Mouse (Mus musculus): Measurements from ENCODE around the gene Camkk2.
A peak's percentile ranks its signal among the peaks of the same experiment; 100 is the strongest.

The Camkk2 gene

GRCm38 (mm10) chr5:122779277-122779834 lies at the start of gene Camkk2:
Camkk2 (minus strand) TSS chr5:122779409.
- peak; percentile 77 to 80 for DNase-seq (ENCODE audit: low spot score in 2 of 2)

- DNase-seq (ENCODE audit: low spot score in 2 of 2): no peak
These were observed 45.9 kb upstream of the Camkk2 start for GRCm38 (mm10) chr5:122825099-122825498.

- no peak for DNase-seq (ENCODE audit: low spot score in 2 of 2)
These were observed 45.2 kb upstream of the Camkk2 start for GRCm38 (mm10) chr5:122824450-122824849.

GRCm38 (mm10) chr5:122823976-122824375 lies 44.8 kb upstream of the Camkk2 start:
- no peak for DNase-seq (ENCODE audit: low spot score in 2 of 2)

GRCm38 (mm10) chr5:122822441-122822840 lies 43.2 kb upstream of the Camkk2 start:
- DNase-seq (ENCODE audit: low spot score in 2 of 2): no peak

GRCm38 (mm10) chr5:122821524-122821885 lies 42.3 kb upstream of the Camkk2 start:
- no peak for DNase-seq (ENCODE audit: low spot score in 2 of 2)

GRCm38 (mm10) chr5:122820777-122821523 lies 41.7 kb upstream of the Camkk2 start, which contains the start of gene Anapc5:
Anapc5 (minus strand) TSS chr5:122821339.
- peak; percentile 91 to 92 for DNase-seq (ENCODE audit: low spot score in 2 of 2)

- no peak for DNase-seq (ENCODE audit: low spot score in 2 of 2)
These were observed 33.5 kb upstream of the Camkk2 start for GRCm38 (mm10) chr5:122812699-122813098.

GRCm38 (mm10) chr5:122811364-122812079 lies 32.3 kb upstream of the Camkk2 start:
- DNase-seq (ENCODE audit: low spot score in 2 of 2): peak; percentile 52 to 53

- no peak for DNase-seq (ENCODE audit: low spot score in 2 of 2)
These were observed 26.3 kb upstream of the Camkk2 start for GRCm38 (mm10) chr5:122805503-122805902.

- no peak for DNase-seq (ENCODE audit: low spot score in 2 of 2)
These were observed 23.5 kb upstream of the Camkk2 start for GRCm38 (mm10) chr5:122802706-122803105.

- DNase-seq (ENCODE audit: low spot score in 2 of 2): no peak
These were observed 22.5 kb upstream of the Camkk2 start for GRCm38 (mm10) chr5:122801684-122802083.

- DNase-seq (ENCODE audit: low spot score in 2 of 2): no peak
These were observed 21.3 kb upstream of the Camkk2 start for GRCm38 (mm10) chr5:122800345-122801010.

GRCm38 (mm10) chr5:122799379-122800344 lies 20.5 kb upstream of the Camkk2 start:
- DNase-seq (ENCODE audit: low spot score in 2 of 2): no peak

GRCm38 (mm10) chr5:122798557-122799378 lies 19.6 kb upstream of the Camkk2 start:
- DNase-seq (ENCODE audit: low spot score in 2 of 2): peak; percentile 87 to 92

- no peak for DNase-seq (ENCODE audit: low spot score in 2 of 2)
These were observed 18.7 kb upstream of the Camkk2 start for GRCm38 (mm10) chr5:122797866-122798265.

- no peak for DNase-seq (ENCODE audit: low spot score in 2 of 2)
These were observed 9.5 kb upstream of the Camkk2 start for GRCm38 (mm10) chr5:122788696-122789095.

GRCm38 (mm10) chr5:122786035-122786819 lies 7.0 kb upstream of the Camkk2 start:
- DNase-seq (ENCODE audit: low spot score in 2 of 2): peak in 1 of 2 experiments; percentile 46

GRCm38 (mm10) chr5:122783726-122784406 lies 4.7 kb upstream of the Camkk2 start:
- DNase-seq (ENCODE audit: low spot score in 2 of 2): peak in 1 of 2 experiments; percentile 50
